Mouse (Mus musculus): Measurements from ENCODE around the gene Rab15.

DNA sequence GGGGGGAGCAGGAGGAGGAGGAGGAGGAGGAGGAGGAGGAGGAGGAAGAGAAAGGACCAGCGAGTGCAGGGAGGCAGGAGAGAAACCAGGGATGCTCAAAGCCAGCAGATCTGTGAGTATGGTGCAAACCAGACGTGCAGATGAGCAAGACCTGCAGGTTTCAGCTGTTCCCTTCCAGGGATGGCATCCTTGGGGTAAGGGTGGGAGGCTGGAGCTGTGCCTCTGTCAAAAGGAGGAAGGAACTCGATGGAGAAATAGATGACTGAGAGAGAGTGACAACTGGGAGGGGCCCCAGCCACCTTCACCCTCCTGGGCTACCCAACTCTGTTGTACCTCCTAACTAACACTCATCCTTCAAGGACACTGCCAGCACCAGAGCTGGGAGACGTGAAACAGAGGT is 6.0 kb downstream of the Rab15 start:
- no peak for TF ChIP-seq EP300 (IDR thresholded peaks at IDR 0.05; ENCODE audit: low read depth)
- no peak for TF ChIP-seq CTCF (IDR thresholded peaks at IDR 0.05; ENCODE audit: low read depth)

Data from heart, postnatal 0 days (tissue).